Mouse (Mus musculus) thymus, postnatal 0 days (tissue): ENCODE data around the gene Hba-a1. TPM values are rescaled to one million over a fixed set of nuclear protein-coding genes. Genes with fewer than 3 reads are reported as not detected.
A peak's percentile ranks its signal among the peaks of the same experiment; 100 is the strongest.
"Not testable (repeated sequence)": the region's sequence is repeated elsewhere in the genome, so short reads cannot be mapped to it uniquely, and the experiment has no call there.

ENCODE experiments used
- DNase-seq: peaks from one replicate; pipeline ENCODE4 v3.0.0-alpha.2; 2015; ENCODE audit warnings: low spot score
- polyA plus RNA-seq: library from polyadenylated mRNA; unstranded; fragments of >200 nt; fragmentation: Nextera tagmentation; extraction: Ambion mirVana; gene quantifications from 2 replicates; pipeline ENCODE4 v1.2.1, GENCODE M21; 2015

The Hba-a1 gene
- polyA plus RNA-seq = 616 and 668 TPM in 2 replicates

- DNase-seq = not testable (repeated sequence)
Observed at GRCm38 (mm10) chr11:32283091-32283777, at the start of gene Hba-a1. TSS of gene Hba-a1 (plus strand) at chr11:32283511.

- DNase-seq = no peak
Observed at GRCm38 (mm10) chr11:32233895-32234294, 49.4 kb upstream of the Hba-a1 start.

- DNase-seq = no peak
Observed at GRCm38 (mm10) chr11:32234816-32235485, 48.4 kb upstream of the Hba-a1 start.

GRCm38 (mm10) chr11:32235646-32236045 is 47.7 kb upstream of the Hba-a1 start:
- DNase-seq = no peak

- no peak for DNase-seq
Observed at GRCm38 (mm10) chr11:32236132-32236531, 47.2 kb upstream of the Hba-a1 start.

GRCm38 (mm10) chr11:32236712-32237410 is 46.5 kb upstream of the Hba-a1 start:
- DNase-seq = peak; percentile 35

- no peak for DNase-seq
Observed at GRCm38 (mm10) chr11:32237411-32237795, 45.9 kb upstream of the Hba-a1 start.

GRCm38 (mm10) chr11:32238093-32238860 is 45.0 kb upstream of the Hba-a1 start:
- peak; percentile 74 for DNase-seq

- no peak for DNase-seq
Observed at GRCm38 (mm10) chr11:32241391-32241790, 41.9 kb upstream of the Hba-a1 start.

- no peak for DNase-seq
Observed at GRCm38 (mm10) chr11:32242209-32242608, 41.1 kb upstream of the Hba-a1 start.

- DNase-seq = no peak
Observed at GRCm38 (mm10) chr11:32243205-32243955, 39.9 kb upstream of the Hba-a1 start.

GRCm38 (mm10) chr11:32244064-32244463 is 39.2 kb upstream of the Hba-a1 start:
- no peak for DNase-seq

GRCm38 (mm10) chr11:32244617-32245016 is 38.7 kb upstream of the Hba-a1 start:
- no peak for DNase-seq

- DNase-seq = no peak
Observed at GRCm38 (mm10) chr11:32245614-32246013, 37.7 kb upstream of the Hba-a1 start.

- DNase-seq = peak; percentile 26
Observed at GRCm38 (mm10) chr11:32247068-32247467, 36.2 kb upstream of the Hba-a1 start.

GRCm38 (mm10) chr11:32248350-32248749 is 35.0 kb upstream of the Hba-a1 start:
- DNase-seq = no peak

- no peak for DNase-seq
Observed at GRCm38 (mm10) chr11:32250880-32251763, 32.2 kb upstream of the Hba-a1 start.

GRCm38 (mm10) chr11:32253121-32253520 is 30.2 kb upstream of the Hba-a1 start:
- DNase-seq = no peak

GRCm38 (mm10) chr11:32256146-32256545 is 27.2 kb upstream of the Hba-a1 start:
- DNase-seq = no peak

GRCm38 (mm10) chr11:32256566-32256965 is 26.7 kb upstream of the Hba-a1 start:
- DNase-seq = no peak
